Mouse (Mus musculus) erythroblast, embryonic 14.5 days (primary cell): ENCODE results near the gene Acvr1b.

Source experiments
- GATA1 ChIP-seq: IDR thresholded peaks from 2 replicates; pipeline ENCODE4 v1.6.1; 2012; ENCODE audit warnings: low read length, inconsistent platforms, mixed read lengths
- TAL1 ChIP-seq: IDR thresholded peaks from 3 replicates; pipeline ENCODE4 v1.6.1; 2012; ENCODE audit warnings: low read length, inconsistent platforms, mixed read lengths

GRCm38 (mm10) chr15:101129412-101129811 is 44.5 kb upstream of the Acvr1b start:
- no peak for TF ChIP-seq TAL1
- TF ChIP-seq GATA1 = no peak
